Mouse (Mus musculus) embryo, embryonic 10 days (tissue): ENCODE measurements at regions not wholly inside any gene's neighbourhood (a gene's known extent, or its start where the extent isn't known, plus 50 kb on each side); places are given as distances from the start of the nearest gene placed in this dataset.

Experiments
- DNase-seq: peaks from one replicate; pipeline ENCODE4 v3.0.0-alpha.2; 2015; ENCODE audit warnings: low spot score

DNA sequence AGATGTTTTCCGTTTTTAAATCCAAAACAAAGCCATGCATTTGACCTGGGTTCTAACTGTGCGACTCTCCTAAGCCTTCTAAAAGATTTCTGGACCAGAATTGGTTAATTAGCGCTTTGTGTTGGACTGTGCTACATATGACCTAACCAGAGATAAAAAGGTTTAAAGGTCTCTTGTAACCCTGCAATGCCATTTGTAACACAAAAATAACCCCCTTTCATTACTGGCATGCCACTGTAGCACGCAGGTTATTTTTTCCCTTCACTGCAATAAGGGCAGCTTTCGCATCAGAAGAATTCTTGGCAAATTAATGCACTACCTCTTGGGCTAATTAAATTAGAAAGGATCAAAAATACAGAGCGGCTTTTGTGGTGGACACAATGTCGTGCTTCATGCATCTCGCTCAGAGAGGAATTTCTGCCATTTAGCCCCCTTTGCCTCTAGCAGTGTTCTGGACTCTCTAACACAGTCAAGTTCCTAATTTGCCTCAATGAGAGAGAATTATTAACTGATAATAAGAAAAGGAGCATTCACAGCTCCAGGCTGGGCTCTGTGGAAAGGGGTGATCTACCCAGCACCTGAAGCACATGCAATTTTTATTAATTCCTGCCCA, 239.5 kb upstream of the Zeb2 start:
- no peak for DNase-seq

DNA sequence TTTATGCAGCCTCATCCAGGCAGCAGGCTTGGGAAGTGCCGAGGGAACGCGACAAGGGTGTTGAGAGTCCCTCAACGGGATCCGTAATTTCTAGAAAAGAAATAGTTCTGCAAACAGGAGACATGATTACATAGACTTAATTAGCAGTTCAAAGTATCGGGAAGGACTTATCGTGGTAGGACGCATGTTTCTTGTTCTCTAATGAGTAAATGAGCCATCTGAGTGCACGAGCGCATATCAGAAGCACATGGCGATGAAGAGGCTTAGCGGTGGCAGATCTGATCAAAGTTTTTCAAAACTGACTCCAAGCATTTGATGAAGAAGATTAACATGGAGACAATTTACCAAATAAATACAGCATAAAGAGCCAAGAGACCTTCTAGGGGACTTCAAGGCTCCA, 238.8 kb upstream of the Zeb2 start:
- DNase-seq: no peak

DNA sequence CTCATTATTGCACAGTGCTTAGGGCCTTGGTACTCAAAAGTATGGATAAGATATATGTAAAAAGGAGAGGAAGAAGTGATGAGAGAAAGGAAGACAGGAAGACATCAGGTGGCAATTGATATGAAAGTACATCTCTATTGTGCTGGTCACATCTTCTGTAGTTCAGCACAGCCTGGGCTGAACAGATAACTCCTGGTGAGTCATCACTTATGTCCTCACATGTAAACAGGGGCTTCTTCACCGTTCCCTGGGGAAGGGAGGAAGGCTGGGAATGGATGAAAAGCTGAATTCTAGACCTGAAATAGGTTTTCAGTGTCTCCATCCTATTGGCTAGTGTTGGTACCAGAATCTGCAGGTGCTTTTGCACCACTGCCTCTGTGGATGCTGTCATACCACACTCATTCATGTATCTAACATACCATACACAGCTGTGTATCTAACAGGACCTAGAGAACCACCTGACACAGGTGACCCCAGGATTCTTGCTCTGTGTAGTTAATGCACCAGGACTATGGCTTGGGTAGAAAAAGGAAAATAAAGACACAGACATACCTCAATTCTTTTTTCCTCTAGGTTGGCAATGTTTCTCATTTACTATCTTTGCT, 234.4 kb upstream of the Zeb2 start:
- DNase-seq: no peak

DNA sequence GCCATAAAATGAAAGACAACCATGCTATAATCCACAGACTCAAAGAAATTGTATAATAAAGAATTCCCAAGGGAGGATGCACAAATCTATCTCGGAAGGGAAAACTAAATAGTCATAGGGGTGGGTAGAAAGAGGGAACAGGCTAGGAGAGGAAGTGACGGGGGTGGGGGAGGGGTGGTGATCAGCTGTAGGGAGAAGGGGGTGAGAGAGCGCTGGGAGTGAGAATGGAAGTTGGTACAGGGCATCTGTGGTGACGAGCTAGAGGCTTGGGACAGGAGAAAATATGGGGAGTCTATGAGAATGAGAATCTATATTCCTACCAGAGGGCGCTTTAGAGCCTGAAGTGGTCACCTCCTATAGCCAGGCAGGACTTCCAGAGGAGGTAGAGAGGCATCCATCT, 229.2 kb upstream of the Zeb2 start:
- DNase-seq: no peak

DNA sequence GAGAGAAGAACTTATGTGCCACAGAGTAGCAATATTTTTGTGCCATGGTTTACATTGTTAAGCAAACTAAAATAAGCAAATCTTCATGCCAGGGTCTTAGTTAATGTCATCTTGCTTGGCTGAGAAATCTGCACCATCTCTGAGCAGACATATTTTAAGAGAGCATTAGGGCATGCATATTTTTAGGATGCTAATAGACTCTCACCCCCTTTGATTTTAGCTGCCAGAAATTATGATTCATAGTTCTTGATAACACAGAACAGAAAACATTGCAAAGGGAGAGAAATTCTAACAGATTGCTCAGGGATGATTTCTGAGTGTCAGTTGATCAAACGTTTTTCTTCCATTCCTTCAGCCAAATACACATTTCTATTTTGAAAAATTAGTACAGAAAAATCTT, 222.7 kb upstream of the Zeb2 start:
- no peak for DNase-seq

DNA sequence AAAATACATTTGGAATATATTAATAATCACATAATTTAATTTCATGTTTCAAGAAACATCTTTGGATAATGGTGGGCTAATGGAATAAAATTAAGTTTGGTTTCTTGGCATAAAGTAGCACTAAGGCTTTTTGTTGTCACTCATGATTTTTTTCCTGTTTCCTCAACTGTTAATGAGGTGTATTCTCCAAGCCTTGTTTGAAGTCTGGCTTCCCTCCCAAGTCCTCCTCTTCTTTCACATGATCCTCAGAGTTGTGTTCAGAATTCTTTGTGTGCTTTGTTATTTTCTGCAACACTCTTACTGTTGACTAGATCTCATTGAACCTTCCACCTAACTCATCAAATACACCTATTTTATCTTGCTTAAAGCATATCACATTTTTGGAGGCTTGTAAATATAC, 221.6 kb upstream of the Zeb2 start:
- no peak for DNase-seq

DNA sequence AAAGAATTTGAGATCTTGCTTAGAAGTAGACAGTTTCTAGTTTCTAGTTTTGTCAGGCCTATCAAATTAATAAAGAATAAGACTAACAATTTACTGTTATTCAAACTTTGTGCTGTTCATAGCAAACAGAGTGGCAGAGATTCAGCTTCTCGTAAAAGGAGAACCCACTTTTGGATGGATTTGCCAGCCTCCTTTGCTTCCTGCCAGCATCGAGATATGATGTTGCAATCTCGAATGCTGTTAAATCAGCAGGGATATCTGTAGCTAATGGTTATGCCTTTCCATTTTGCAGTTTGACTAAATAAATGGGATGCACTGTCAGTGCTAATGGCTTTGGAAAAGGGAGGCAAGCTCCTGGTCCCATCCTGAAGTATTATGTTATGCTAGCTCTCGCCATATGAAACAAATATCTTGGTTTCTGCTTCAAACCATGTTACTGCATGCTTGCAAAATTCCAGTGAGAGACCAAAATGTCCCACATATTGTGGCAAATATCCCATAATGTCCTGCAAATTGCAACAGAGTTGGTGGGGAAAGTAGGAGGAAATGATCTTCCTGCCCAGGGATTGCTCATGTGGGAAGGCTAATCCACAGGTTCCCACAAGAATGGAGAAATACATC, 199.9 kb upstream of the Zeb2 start:
- DNase-seq: no peak

DNA sequence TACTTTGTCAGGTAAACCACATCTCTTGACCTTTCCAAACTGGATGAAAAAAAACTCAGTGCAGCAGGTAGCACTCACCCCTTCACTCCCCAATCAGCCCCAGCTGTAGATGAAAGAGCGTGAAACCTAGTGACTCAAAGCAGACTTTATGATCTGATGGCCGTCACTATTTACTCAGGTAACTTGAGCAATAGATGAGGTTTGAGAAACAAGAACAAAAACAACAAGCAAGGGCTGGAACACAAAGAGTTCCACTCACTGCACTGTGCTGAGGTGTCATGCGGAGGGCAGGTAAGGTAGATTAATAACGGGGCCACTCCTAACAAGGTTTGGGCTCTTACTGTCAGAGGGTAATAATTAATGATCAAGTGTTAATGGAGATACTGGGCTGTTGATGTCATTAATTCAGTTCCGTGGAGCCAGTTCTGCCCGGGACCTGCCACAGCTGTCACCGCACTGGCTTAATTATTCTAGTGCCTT, 170.4 kb upstream of the Zeb2 start:
- no peak for DNase-seq

DNA sequence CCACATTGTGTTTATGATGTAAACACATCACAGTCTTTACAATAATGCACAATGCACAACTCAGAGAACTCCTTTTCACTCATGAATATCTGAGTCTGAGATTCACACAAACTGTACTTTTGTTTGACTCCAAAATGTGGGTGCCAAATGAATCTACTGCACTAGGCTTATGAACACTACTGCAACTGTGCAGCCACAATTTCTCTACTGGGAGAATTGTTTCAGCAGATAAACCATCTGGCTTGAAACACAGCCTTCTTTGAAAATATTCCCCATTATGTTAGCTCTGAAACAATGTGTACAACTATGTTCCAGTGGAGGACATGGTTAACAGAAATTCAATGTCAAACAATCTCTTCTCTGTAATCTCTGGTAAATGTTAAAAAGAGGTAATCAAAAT, 166.6 kb upstream of the Zeb2 start:
- no peak for DNase-seq

DNA sequence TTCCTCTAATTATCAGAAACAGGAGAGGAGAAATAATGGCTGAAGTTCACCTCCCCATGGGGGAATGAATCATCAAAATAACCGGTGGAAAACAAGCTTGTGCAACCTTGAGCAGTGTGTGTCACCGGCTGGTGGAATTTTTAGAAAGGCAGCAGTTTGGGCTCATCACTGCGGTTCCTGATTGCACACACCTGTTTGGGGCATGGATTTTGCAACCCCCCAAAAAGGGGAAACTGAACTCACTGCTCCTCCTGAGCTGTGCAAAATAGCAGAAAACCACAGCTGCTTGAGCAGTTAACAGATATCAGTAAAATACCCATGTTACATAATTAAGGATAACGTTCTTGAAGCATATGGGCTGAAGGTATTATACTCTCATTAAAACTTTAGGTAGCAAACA, 162.3 kb upstream of the Zeb2 start:
- DNase-seq: no peak

DNA sequence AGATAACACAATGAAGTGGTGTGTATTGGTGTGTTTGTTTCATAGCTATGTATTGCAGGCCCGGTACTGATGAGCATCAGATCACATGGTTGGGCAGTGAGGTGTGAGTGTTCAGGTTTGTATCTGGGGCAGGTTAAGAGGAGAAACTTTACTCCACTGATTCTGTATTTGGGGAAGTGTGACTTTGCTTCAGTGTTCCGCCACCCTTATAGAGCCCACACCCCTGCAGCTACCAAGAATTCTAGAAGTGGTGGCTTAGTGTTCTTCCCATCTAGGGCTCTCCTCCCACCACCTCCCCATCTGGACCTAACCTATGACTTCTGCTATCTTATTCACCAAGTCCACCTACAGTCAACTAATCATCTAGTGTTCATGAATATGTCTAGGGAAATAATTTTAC, 160.4 kb upstream of the Zeb2 start:
- no peak for DNase-seq

DNA sequence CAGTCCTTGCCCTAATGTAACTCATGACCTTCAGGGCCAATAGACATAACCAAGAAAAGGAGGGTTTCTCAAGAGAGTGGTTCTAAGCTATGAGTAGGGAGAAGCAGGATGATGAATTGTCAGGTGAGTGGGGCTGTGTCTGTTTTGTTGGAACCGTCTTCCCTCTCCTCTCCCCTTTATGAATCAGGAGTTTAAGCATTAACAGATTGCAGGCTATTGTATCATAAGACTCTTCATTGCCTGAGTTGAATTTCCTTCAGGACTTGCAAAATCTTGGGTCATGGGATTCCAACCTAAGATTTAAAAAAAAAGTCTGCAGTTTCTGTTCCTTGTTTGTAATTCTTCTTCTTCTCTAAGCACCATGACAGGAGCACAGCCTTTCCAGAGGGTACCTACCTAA, 159.5 kb upstream of the Zeb2 start:
- DNase-seq: no peak

DNA sequence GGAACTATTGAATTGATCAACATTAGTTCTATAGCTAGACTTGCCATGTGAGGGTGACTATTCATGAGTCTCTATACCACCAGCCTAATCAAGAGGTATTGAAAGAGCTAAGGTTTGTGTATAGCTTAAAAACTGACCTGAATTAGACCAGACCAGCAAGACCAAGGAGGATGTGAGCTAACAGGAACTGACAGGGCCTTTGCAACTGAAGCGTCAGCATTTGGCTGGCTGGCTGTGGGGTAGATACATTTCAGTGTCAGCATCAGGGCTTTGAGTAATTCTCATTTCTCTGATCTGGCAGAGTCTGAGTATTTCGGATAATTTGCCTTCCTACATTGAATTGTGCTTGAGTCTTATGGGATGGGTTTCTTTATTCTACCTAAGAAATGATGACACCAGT, 152.8 kb upstream of the Zeb2 start:
- no peak for DNase-seq

DNA sequence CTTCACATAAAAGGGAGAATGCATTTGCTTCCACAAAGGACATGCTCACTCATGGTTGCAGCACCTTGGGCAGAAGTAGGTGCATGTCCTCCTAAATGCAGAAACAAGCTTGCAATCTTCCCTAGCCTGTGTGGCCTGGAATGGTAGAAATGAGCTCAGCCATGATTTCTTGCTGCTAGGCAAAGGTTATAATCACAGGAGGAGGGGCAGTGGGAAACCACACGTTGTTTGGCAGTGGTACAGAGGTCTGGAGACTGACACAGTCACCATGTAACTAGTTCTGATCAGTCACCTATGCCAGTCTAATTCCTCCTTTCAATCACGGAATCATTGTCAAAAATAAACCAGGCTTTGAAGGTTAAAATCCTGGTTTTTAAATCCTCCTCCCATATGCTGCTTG, 148.6 kb upstream of the Zeb2 start:
- DNase-seq: no peak

DNA sequence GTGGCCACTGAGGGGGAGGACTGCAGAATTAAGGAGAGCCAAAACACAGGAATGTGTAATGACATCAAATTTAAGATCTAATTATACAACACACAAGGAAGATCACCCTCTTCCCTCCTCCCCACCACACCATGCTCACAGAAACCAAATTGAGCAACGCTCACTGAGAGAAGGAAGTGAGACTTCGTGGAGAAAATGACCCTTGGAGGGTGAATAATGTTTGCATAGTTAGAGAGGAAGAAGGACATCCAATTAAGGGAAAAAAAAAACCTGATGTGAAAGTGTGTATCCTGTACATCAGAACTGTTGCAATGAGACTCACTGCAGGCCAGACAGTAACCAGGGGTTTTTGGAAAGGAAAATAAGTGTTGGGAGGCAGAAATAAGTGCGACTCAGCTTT, 144.8 kb upstream of the Zeb2 start:
- no peak for DNase-seq

DNA sequence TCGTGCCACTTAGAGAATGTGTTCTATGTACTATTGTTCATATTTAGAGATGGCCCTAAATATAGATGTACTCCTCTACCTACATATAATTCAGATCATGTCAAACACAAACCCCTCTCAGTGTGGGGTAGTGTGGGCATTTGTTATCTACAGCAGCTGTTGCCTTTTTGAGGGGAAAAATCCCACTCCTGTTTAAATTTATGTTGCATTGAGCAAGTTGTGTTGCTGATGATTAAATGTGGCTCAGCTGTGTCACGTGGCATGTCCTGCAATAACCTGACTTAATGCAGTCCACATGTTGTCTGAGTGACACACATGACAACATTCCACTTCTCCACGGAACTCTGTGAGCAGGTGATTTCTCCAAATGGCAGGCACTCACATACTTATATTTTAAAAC, 141.7 kb upstream of the Zeb2 start:
- no peak for DNase-seq

DNA sequence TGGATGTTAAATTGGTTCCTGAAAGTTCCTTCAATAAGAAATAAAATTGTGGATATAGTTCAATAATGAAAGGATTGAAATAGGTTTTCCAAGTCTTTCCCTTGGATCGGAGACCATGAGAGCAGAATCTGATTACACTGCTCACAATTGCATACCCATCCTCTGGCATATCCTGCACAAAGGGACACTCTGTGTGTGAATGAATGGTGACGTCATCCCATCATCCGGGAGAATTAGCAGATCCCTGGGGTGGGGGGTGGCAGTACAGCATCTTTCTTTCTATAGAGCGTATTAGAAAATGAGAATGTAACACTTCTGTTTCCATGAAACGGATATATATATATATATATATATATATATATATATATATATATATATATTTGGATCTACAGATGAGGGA, 139.2 kb upstream of the Zeb2 start:
- DNase-seq: no peak

DNA sequence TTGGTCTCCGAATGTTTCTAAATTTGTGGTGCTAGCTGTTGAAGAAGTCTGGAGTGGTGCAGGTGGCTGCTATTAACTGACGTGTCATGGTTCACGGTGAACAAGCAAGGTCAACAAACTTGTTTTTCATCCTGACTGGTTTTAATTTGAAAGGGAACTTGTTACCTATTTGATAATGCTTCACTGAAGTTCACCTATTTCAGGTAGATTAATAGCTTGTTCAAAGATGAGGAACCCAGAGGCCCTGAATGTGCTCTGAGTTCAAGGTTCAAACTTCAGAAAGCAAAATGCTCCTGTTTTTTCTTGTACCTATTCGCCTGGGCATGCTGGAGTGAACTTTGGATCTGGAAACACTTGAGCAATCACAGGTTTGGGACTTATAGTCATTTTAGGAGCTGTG, 136.7 kb upstream of the Zeb2 start:
- DNase-seq: no peak

DNA sequence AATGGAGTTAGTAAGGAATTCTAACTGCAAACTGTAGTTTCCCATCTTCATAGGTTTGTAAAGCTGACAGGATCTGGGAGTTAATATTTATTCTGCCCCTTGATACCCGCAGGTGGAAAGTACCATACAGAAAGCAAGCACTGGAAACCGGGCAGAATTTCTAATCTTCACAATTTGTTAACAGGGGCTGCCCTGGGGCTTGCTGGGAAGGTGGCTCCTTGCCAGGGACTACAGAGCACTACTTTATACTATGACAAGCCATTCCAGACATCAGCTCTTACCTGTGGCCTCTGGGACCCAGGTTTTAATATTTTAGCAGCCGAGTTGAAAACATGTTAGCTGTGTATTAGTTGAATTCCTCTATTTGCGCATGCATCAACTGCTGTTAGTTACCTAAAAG, 135.1 kb upstream of the Zeb2 start:
- no peak for DNase-seq

DNA sequence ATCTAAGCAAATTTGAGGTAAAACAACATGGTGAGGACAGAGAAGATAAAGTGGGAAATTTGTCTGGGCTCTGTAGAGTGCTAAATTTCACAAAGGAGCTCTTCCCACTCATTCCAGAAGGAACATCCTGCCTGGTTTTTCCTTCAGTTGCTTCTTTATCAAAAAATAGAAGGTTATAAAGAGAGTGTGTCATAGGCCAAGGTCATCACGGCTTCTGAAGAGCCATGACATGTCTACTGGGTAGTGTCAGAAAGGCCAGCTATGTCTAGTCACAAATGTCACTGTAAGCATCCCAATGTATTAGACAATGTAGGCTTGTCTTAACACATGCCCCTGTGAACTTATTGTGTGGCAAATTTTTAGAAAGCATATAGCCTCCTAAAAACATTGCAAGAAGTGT, 132.5 kb upstream of the Zeb2 start:
- DNase-seq: no peak

DNA sequence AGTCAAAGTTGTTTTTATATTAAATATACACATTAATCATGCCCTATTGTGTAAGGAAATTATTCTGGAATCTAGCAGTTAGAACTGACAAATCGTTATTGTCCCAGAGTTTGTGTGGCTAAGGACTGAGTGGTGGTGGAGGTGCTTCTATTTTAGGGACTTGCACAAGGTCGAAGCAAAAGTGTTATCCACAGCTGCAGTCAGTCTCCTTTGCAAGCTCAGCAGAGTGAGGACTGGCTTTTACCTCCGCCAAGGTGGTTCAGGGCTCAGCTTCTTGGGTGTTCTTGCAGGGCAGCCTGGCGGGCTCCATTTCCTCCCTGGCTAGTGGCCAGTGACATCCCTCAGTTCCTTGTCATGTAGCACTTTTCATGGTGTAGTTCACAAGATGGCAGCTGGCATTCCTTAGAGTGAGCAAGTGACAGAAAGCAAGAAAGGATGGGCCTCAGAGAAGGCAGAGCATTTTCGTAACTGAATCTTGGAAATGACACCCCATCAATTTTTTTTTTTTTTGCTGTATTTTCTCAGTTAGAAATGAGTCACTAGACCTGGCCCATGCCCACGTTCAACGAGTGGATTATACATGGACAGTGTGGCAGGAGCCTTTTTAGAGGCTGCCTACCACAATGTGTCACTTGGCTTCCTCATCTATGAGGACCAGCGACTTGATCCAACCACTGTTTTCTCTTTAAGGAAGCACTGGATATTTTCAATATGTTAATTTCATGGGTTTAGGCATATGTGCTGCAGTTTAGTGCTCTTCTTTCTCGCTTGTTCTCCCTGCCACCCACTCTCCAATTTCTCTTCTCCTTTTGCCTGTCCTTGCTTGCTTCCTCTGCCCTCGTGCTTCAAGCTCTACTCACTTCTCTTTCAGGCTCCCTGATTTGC, 129.1 kb upstream of the Zeb2 start:
- no peak for DNase-seq

DNA sequence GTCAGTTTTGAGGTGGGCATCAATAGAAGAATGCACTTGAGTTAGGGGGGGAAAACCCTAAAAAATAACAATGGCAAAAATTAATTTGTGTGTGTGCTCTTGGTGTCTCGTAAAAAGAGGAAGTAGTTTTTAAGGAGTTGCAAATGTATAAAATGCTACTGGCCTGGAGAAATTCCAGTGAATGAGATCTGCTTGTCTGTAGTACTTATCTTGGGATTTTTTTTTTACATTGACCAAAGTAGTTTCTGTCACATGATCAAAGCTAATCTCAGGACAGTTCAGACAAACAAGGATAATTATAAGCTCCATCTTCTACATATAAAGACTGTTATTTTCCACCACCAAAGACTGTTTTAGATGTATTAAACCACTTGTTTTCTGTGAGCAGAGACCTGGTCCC, 128.3 kb upstream of the Zeb2 start:
- no peak for DNase-seq

DNA sequence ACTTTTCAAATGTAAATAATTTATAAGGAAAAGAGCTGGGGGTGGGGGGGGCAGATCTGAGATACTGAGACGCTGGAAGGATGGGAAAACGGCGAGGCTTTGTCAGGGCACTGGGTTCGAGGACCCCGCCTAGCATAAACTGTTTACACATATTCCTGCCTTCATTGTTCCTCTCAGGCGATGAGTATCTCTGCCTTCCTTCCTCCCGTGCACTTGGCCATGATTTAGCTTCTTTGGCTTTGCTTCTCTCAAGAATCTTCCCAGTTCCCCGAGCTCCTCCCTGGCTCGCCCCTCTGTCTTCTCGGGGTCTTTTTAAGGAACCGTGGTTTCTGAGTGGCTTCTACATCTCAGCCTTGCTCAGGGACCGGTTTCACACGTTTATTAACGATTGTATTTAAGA, 127.3 kb upstream of the Zeb2 start:
- DNase-seq: no peak
